Mouse (Mus musculus): ENCODE measurements around the gene Poc1a. TPM values are rescaled to one million over a fixed set of nuclear protein-coding genes. Genes with fewer than 3 reads are reported as not detected.

The Poc1a gene
- total RNA-seq, 2 experiments from 2014 or later = 29.1 to 40.0 TPM

- no peak for ATAC-seq (replicated peaks; ENCODE audit: low FRiP score, low TSS enrichment, poor library complexity, severe bottlenecking)
These were observed 45.4 kb downstream of the Poc1a start for GRCm38 (mm10) chr9:106326241-106326640.

GRCm38 (mm10) chr9:106327125-106327809 is 46.4 kb downstream of the Poc1a start:
- ATAC-seq (replicated peaks; ENCODE audit: low FRiP score, low TSS enrichment, poor library complexity, severe bottlenecking) = no peak; the same call in 1 of the 2 replicates

- no peak for ATAC-seq (replicated peaks; ENCODE audit: low FRiP score, low TSS enrichment, poor library complexity, severe bottlenecking)
These were observed 47.3 kb downstream of the Poc1a start for GRCm38 (mm10) chr9:106328068-106328610.

- ATAC-seq (replicated peaks; ENCODE audit: low FRiP score, low TSS enrichment, poor library complexity, severe bottlenecking) = 0 out of 2 replicates have a peak, but pooled peaks have one; percentile 14
These were observed 48.1 kb downstream of the Poc1a start for GRCm38 (mm10) chr9:106328772-106329511.

- ATAC-seq (replicated peaks; ENCODE audit: low FRiP score, low TSS enrichment, poor library complexity, severe bottlenecking) = no peak
These were observed 51.9 kb downstream of the Poc1a start for GRCm38 (mm10) chr9:106332746-106333145.

- ATAC-seq (replicated peaks; ENCODE audit: low FRiP score, low TSS enrichment, poor library complexity, severe bottlenecking) = no peak
These were observed 56.8 kb downstream of the Poc1a start for GRCm38 (mm10) chr9:106337620-106338019.

- no peak for ATAC-seq (replicated peaks; ENCODE audit: low FRiP score, low TSS enrichment, poor library complexity, severe bottlenecking)
These were observed 57.8 kb downstream of the Poc1a start for GRCm38 (mm10) chr9:106338462-106339172.

GRCm38 (mm10) chr9:106339173-106339558 is 58.3 kb downstream of the Poc1a start:
- no peak for ATAC-seq (replicated peaks; ENCODE audit: low FRiP score, low TSS enrichment, poor library complexity, severe bottlenecking)

- no peak for ATAC-seq (replicated peaks; ENCODE audit: low FRiP score, low TSS enrichment, poor library complexity, severe bottlenecking)
These were observed 58.9 kb downstream of the Poc1a start for GRCm38 (mm10) chr9:106339730-106340129.

- ATAC-seq (replicated peaks; ENCODE audit: low FRiP score, low TSS enrichment, poor library complexity, severe bottlenecking) = no peak
These were observed 59.8 kb downstream of the Poc1a start for GRCm38 (mm10) chr9:106340501-106341312.

GRCm38 (mm10) chr9:106341313-106341686 is 60.4 kb downstream of the Poc1a start:
- ATAC-seq (replicated peaks; ENCODE audit: low FRiP score, low TSS enrichment, poor library complexity, severe bottlenecking) = no peak

GRCm38 (mm10) chr9:106342573-106342972 is 61.7 kb downstream of the Poc1a start:
- no peak for ATAC-seq (replicated peaks; ENCODE audit: low FRiP score, low TSS enrichment, poor library complexity, severe bottlenecking)

- no peak for ATAC-seq (replicated peaks; ENCODE audit: low FRiP score, low TSS enrichment, poor library complexity, severe bottlenecking)
These were observed 64.3 kb downstream of the Poc1a start for GRCm38 (mm10) chr9:106345167-106345566.

- ATAC-seq (replicated peaks; ENCODE audit: low FRiP score, low TSS enrichment, poor library complexity, severe bottlenecking) = no peak
These were observed 64.8 kb downstream of the Poc1a start for GRCm38 (mm10) chr9:106345630-106346029.

GRCm38 (mm10) chr9:106348281-106348680 is 67.4 kb downstream of the Poc1a start:
- no peak for ATAC-seq (replicated peaks; ENCODE audit: low FRiP score, low TSS enrichment, poor library complexity, severe bottlenecking)

- ATAC-seq (replicated peaks; ENCODE audit: low FRiP score, low TSS enrichment, poor library complexity, severe bottlenecking) = peak; percentile 68
These were observed 68.2 kb downstream of the Poc1a start for GRCm38 (mm10) chr9:106349075-106349474.

- ATAC-seq (replicated peaks; ENCODE audit: low FRiP score, low TSS enrichment, poor library complexity, severe bottlenecking) = 0 out of 2 replicates have a peak, but pooled peaks have one; percentile 29
These were observed 70.3 kb downstream of the Poc1a start for GRCm38 (mm10) chr9:106351178-106351577.

- no peak for ATAC-seq (replicated peaks; ENCODE audit: low FRiP score, low TSS enrichment, poor library complexity, severe bottlenecking)
These were observed 72.9 kb downstream of the Poc1a start for GRCm38 (mm10) chr9:106353779-106354178.

- no peak for ATAC-seq (replicated peaks; ENCODE audit: low FRiP score, low TSS enrichment, poor library complexity, severe bottlenecking)
These were observed 73.9 kb downstream of the Poc1a start for GRCm38 (mm10) chr9:106354810-106355209.

Measured in megakaryocyte-erythroid progenitor cell, adult 5-6 weeks (primary cell).